Mouse (Mus musculus) ES-Bruce4 (cell line): ENCODE data around the gene Camta2.

Experiments used
- CTCF ChIP-seq: IDR thresholded peaks from one replicate; pipeline ENCODE4 v1.8.1; 2011; ENCODE audit warnings: low read depth, low read length
- EP300 ChIP-seq: IDR thresholded peaks from 2 replicates; pipeline ENCODE4 v1.6.1; 2011; ENCODE audit warnings: low read depth, low read length; ENCODE audit not compliant: insufficient read depth
- POLR2A ChIP-seq: IDR thresholded peaks from one replicate; pipeline ENCODE4 v1.8.1; 2011; ENCODE audit warnings: low read length; ENCODE audit not compliant: insufficient read depth

GRCm38 (mm10) chr11:70702781-70703180 lies 14.9 kb upstream of the Camta2 start:
- no peak for TF ChIP-seq CTCF
- no peak for TF ChIP-seq POLR2A
- TF ChIP-seq EP300 = no peak
